Mouse (Mus musculus): Measurements from ENCODE around the gene Clptm1. TPM values are rescaled to one million over a fixed set of nuclear protein-coding genes. Genes with fewer than 3 reads are reported as not detected.

The Clptm1 gene
- polyA plus RNA-seq, 1 experiment from 2014 or later, result 103 TPM

DNA sequence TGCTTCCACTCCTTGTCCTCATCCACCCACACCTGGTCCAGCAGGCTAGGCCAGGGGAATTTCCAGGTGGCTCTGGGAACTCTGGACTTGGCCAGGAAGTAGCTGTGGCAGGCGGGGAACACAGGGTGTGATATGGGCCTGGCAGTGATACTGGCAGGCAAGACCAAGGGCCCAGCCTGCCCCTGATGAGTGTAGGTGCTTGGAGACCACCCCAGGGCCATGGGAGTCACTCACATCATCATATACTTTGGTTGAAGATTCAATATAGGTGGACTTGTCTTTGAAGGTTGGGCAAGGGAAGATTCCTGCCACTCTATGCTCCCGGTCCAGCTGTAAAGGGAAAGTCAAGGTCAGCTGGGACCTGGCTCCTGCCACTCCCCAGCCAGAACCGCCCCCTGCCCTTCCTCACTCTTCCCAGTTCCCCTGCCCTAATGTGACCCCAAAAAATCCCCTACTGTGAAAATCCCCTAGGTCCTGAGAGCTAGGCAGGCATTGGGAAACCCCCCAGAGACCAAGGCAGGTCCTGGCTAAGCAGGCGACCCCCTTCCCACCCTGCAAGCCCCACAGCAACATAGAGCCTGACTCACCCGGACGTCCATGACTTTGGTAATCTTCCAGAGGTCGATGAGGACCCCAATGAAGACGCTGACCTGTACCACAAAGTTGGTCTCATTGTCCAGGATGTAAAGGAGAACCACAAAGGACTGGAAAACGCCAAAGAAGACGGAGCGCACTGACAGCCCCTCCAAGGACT lies 29.6 kb downstream of the Clptm1 start:
- Histone ChIP-seq H3K9ac (replicated peaks) (no peak overlapping the region), H3K4me2 (replicated peaks) (no peak overlapping the region), H3K27ac (replicated peaks) (no peak overlapping the region), H3K36me3 (peaks cover 84% of the 10 kb centered on the region), H3K27me3 (no peaks in the 10 kb centered on the region), H3K4me1 (no peaks in the 10 kb centered on the region), H3K9me3 (no peaks in the 10 kb centered on the region), H3K4me3 (no peak overlapping the region)
- ATAC-seq (ENCODE audit: low FRiP score, low read depth), result no peak
- WGBS, result 86% methylated on average over 11 of the region's 11 CpGs

DNA sequence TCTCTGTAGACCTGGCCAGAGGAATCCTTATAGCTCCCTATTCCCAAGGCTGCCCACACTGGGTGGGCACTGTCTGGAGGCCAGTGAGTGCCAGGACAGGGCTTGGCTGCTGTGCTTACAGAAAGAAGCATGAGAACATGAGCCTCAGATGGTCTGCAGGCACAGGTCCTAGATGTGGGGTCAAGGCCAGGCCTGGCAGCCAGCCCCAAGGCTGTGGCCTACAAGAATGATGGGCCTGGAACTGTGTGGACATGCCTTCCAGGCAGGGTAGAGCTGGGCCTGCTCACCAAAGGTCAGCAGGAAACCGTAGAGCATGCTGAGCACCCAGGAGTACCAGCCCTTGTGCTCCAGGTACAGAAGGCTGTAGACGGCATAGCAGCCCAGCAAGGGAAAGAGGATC lies 30.2 kb downstream of the Clptm1 start:
- ATAC-seq (ENCODE audit: low FRiP score, low read depth), result no peak
- Histone ChIP-seq H3K36me3 (peaks cover 77% of the 10 kb centered on the region), H3K27me3 (no peaks in the 10 kb centered on the region), H3K27ac (replicated peaks) (no peak overlapping the region), H3K9me3 (no peaks in the 10 kb centered on the region), H3K9ac (replicated peaks) (no peak overlapping the region), H3K4me2 (replicated peaks) (no peak overlapping the region), H3K4me3 (no peak overlapping the region), H3K4me1 (no peaks in the 10 kb centered on the region)
- 100% methylated on average over 2 of the region's 2 CpGs for WGBS

- Histone ChIP-seq H3K27ac (replicated peaks) (no peak overlapping the region), H3K4me2 (replicated peaks) (no peak overlapping the region), H3K9me3 (no peaks in the 10 kb centered on the region), H3K4me3 (no peak overlapping the region), H3K36me3 (peaks cover 70% of the 10 kb centered on the region), H3K4me1 (no peaks in the 10 kb centered on the region), H3K9ac (replicated peaks) (no peak overlapping the region), H3K27me3 (no peaks in the 10 kb centered on the region)
- ATAC-seq (ENCODE audit: low FRiP score, low read depth), result no peak
- WGBS, result 94% methylated on average over 15 of the region's 15 CpGs
Observed at GRCm38 (mm10) chr7:19633855-19634254, 31.0 kb downstream of the Clptm1 start.

DNA sequence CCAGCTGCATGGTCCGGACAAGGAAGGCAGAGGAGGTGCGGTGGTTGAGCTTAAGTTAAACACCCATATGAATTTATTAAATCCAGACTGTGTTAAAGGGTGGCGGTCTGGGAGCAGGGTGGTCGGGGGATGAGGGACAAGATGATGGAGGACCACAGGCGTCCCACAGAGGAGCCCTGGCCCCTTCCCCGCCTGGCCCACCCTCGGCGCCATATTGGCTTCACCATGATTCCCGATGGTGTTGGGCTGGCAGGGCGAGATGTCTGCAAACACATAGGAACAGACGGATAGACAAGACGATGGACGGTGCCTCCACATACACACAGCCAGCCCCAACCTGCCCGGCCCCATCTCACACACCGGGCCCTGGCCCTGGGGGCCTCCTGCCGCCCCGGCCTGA lies 31.6 kb downstream of the Clptm1 start:
- Histone ChIP-seq H3K27me3 (no peaks in the 10 kb centered on the region), H3K9ac (replicated peaks) (no peak overlapping the region), H3K4me3 (no peak overlapping the region), H3K27ac (replicated peaks) (no peak overlapping the region), H3K4me1 (0 out of 2 replicates have a peak, but pooled peaks cover 6% of the 10 kb centered on the region), H3K36me3 (peaks cover 63% of the 10 kb centered on the region), H3K4me2 (replicated peaks) (no peak overlapping the region), H3K9me3 (no peaks in the 10 kb centered on the region)
- ATAC-seq (ENCODE audit: low FRiP score, low read depth), result no peak
- 93% methylated on average over 17 of the region's 17 CpGs for WGBS

DNA sequence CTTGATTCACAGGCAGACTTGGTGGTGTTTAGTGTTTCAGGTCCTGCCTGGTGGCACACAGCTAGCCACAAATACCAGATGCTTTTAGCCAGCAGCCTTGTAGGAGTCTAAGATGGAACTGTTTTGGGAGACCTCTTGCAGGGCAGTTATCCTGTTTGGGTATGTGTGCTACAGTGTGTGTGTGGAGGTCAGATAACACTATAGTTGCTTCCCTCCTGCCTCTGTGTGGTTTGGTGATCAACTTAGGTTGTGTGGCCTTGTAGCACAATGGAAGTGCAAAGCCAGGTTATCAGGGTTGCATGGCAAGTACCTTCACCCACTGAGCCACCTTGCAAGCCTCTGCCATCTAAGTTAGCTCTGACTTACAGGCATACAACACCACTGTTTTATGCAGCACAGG lies 32.1 kb downstream of the Clptm1 start:
- Histone ChIP-seq H3K27ac (replicated peaks) (no peak overlapping the region), H3K36me3 (peaks cover 59% of the 10 kb centered on the region), H3K9me3 (no peaks in the 10 kb centered on the region), H3K4me1 (0 out of 2 replicates have a peak, but pooled peaks cover 6% of the 10 kb centered on the region), H3K4me2 (replicated peaks) (no peak overlapping the region), H3K9ac (replicated peaks) (no peak overlapping the region), H3K27me3 (peaks cover under 1% of the 10 kb centered on the region; the same call in 1 of the 2 replicates), H3K4me3 (no peak overlapping the region)
- ATAC-seq (ENCODE audit: low FRiP score, low read depth), result no peak

GRCm38 (mm10) chr7:19632275-19632674 lies 32.6 kb downstream of the Clptm1 start:
- H3K27me3 ChIP-seq, result peaks cover 3% of the 10 kb centered on the region; the same call in 1 of the 2 replicates
- no peak overlapping the region for H3K4me2 ChIP-seq (replicated peaks)
- no peak for ATAC-seq (ENCODE audit: low FRiP score, low read depth)
- H3K4me3 ChIP-seq, result no peak overlapping the region
- no peaks in the 10 kb centered on the region for H3K9me3 ChIP-seq
- peaks cover 54% of the 10 kb centered on the region for H3K36me3 ChIP-seq
- 0 out of 2 replicates have a peak, but pooled peaks cover 6% of the 10 kb centered on the region for H3K4me1 ChIP-seq
- no peak overlapping the region for H3K27ac ChIP-seq (replicated peaks)
- no peak overlapping the region for H3K9ac ChIP-seq (replicated peaks)

DNA sequence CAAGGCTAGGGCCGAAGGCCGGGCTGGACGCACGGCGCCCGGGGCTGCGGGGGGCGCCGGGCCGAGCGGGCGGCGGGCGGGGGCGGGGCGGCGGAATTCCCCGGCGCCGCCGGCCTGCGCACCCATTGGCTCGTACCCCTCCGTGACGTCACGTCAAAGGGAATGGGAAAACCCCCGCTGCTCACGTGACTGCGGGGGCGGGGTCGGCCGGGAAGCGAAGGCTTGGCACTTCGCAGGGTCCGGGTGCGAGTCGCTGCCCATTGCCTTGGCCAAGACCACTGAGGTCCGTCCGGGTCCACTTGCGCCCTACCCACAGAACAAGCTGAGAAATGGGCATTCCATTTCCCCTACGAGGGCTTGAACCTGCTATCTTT lies 35.5 kb downstream of the Clptm1 start, which contains the start of gene Relb:
Gene Relb (minus strand): TSS at position 78 of the 374 bp plus-strand sequence.
- H3K4me1 ChIP-seq, result 0 out of 2 replicates have a peak, but pooled peaks cover 6% of the 10 kb centered on the region
- peak within 1 kb of the TSS; percentile 95 for H3K4me2 ChIP-seq (replicated peaks)
- peaks cover 25% of the 10 kb centered on the region for H3K36me3 ChIP-seq
- H3K4me3 ChIP-seq, result peak within 1 kb of the TSS; percentile 74
- no peaks in the 10 kb centered on the region for H3K9me3 ChIP-seq
- H3K9ac ChIP-seq (replicated peaks), result peak within 1 kb of the TSS; percentile 52
- ATAC-seq (ENCODE audit: low FRiP score, low read depth), result no peak; the same call in none of the 2 replicates
- H3K27me3 ChIP-seq, result peaks cover 3% of the 10 kb centered on the region; the same call in 1 of the 2 replicates
- peak within 1 kb of the TSS; percentile 78 for H3K27ac ChIP-seq (replicated peaks)
- WGBS, result under 1% methylated on average over 27 of the region's 41 CpGs

DNA sequence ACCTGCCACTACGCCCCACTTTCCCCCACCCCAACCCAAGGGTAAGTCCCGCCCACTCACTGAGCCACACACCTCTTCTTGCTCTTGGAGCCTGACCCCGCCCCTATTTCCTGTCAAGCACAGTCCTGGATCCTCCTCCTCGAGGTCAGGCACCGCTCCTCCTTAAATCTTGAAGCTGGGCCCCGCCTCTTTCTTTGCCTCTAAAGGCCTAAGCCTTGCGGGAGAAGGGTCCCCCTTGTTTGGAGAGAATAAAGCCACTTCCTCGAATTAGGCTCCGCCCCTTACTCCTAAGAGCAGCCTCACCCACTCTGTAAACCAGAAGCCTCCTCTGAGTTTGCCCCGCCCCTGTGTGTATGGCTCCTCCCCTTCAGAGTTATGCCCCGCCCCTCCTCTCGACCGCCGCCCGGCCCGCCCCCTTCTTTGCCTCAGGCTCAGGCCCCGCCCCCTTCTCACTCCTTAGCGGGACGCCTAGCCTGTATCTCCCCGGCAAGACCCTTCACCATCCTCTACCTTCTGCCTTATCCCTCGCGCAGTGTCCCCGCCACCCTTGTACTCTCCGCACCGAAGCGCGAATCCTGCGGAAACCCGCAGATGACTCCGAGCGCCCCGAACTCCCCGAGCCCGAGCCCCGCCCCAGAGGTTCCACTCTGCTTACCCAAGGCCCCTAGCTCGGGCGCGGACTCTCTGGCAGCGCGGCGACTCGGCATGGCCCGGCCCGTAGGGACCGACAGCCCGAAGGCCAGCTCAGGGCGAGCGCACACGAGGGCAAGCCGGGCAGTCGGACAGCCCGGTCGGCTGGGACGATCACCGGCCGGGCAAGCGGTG lies 36.1 kb downstream of the Clptm1 start:
- H3K9ac ChIP-seq (replicated peaks), result peak overlapping the region; percentile 52
- H3K4me3 ChIP-seq, result peak overlapping the region; percentile 74
- no peaks in the 10 kb centered on the region for H3K9me3 ChIP-seq
- H3K4me2 ChIP-seq (replicated peaks), result peak overlapping the region; percentile 95
- 0 out of 2 replicates have a peak, but pooled peaks cover 6% of the 10 kb centered on the region for H3K4me1 ChIP-seq
- under 1% methylated on average over 55 of the region's 57 CpGs for WGBS
- peaks cover 19% of the 10 kb centered on the region for H3K36me3 ChIP-seq
- peak overlapping the region; percentile 78 for H3K27ac ChIP-seq (replicated peaks)
- peak; percentile 90 for ATAC-seq (ENCODE audit: low FRiP score, low read depth)
- H3K27me3 ChIP-seq, result peaks cover 3% of the 10 kb centered on the region; the same call in 1 of the 2 replicates

- Histone ChIP-seq H3K4me3 (peak overlapping the region; percentile 74), H3K4me2 (replicated peaks) (peak overlapping the region; percentile 95), H3K36me3 (peaks cover 13% of the 10 kb centered on the region), H3K9ac (replicated peaks) (0 out of 2 replicates have a peak overlapping the region, but pooled peaks have one; percentile 52), H3K4me1 (0 out of 2 replicates have a peak, but pooled peaks cover 6% of the 10 kb centered on the region), H3K27me3 (peaks cover 3% of the 10 kb centered on the region; the same call in 1 of the 2 replicates), H3K27ac (replicated peaks) (peak overlapping the region; percentile 78), H3K9me3 (no peaks in the 10 kb centered on the region)
- 17% methylated on average over 17 of the region's 17 CpGs for WGBS
- no peak for ATAC-seq (ENCODE audit: low FRiP score, low read depth)
Observed at GRCm38 (mm10) chr7:19628192-19628535, 36.7 kb downstream of the Clptm1 start.

- peaks cover 9% of the 10 kb centered on the region for H3K36me3 ChIP-seq
- 0 out of 2 replicates have a peak, but pooled peaks cover 6% of the 10 kb centered on the region for H3K4me1 ChIP-seq
- no peaks in the 10 kb centered on the region for H3K9me3 ChIP-seq
- WGBS, result 70% methylated on average over 3 of the region's 3 CpGs
- no peak overlapping the region for H3K9ac ChIP-seq (replicated peaks)
- H3K4me3 ChIP-seq, result peak overlapping the region; percentile 74; the same call in 1 of the 2 replicates
- ATAC-seq (ENCODE audit: low FRiP score, low read depth), result no peak
- no peak overlapping the region for H3K27ac ChIP-seq (replicated peaks)
- peaks cover 3% of the 10 kb centered on the region; the same call in 1 of the 2 replicates for H3K27me3 ChIP-seq
- peak overlapping the region; percentile 95; the same call in 1 of the 2 replicates for H3K4me2 ChIP-seq (replicated peaks)
Observed at GRCm38 (mm10) chr7:19627721-19628120, 37.1 kb downstream of the Clptm1 start.

- Histone ChIP-seq H3K9me3 (no peaks in the 10 kb centered on the region), H3K27me3 (peaks cover 18% of the 10 kb centered on the region), H3K9ac (replicated peaks) (no peak overlapping the region), H3K27ac (replicated peaks) (no peak overlapping the region), H3K36me3 (no peaks in the 10 kb centered on the region), H3K4me3 (no peak overlapping the region), H3K4me1 (peaks cover 9% of the 10 kb centered on the region), H3K4me2 (replicated peaks) (no peak overlapping the region)
- no peak for ATAC-seq (ENCODE audit: low FRiP score, low read depth)
- 75% methylated on average over 2 of the region's 2 CpGs for WGBS
Observed at GRCm38 (mm10) chr7:19623433-19623832, 41.4 kb downstream of the Clptm1 start.

DNA sequence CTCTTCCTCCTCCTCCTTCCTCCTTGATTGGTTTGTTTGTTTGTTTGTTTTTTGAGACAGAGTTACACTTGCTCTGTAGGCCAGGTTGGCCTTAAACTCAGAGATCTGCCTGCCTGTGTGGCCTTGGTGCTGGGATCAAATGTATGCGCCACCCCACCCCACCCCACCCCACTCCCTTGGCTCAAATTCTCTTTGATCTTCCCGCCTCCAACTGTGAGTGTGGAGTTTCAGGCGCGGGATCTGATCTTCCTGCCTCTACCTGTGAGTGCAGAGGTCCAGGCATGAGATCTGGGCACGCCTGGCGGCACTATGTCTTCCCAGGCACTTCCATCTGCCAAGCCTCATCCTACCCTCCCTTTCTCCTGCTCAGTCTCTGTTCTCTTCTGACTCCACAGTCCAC lies 42.6 kb downstream of the Clptm1 start:
- H3K4me1 ChIP-seq, result peaks cover 6% of the 10 kb centered on the region
- H3K4me2 ChIP-seq (replicated peaks), result no peak overlapping the region
- H3K36me3 ChIP-seq, result no peaks in the 10 kb centered on the region
- 43% methylated on average over 6 of the region's 6 CpGs for WGBS
- no peaks in the 10 kb centered on the region for H3K9me3 ChIP-seq
- no peak overlapping the region for H3K4me3 ChIP-seq
- ATAC-seq (ENCODE audit: low FRiP score, low read depth), result no peak
- peaks cover 15% of the 10 kb centered on the region for H3K27me3 ChIP-seq
- no peak overlapping the region for H3K9ac ChIP-seq (replicated peaks)
- H3K27ac ChIP-seq (replicated peaks), result no peak overlapping the region
